Mouse (Mus musculus) hindbrain, embryonic 14.5 days (tissue): Measurements from ENCODE around the gene Ctdspl. TPM values are rescaled to one million over a fixed set of nuclear protein-coding genes. Genes with fewer than 3 reads are reported as not detected.

ENCODE experiments used
- ATAC-seq: fragments of 200-750 bp; cut with Nextera tagmentation; 2 replicates; pipeline ENCODE4 v1.8.0; 2017; ENCODE audit warnings: moderate number of reproducible peaks, mild to moderate bottlenecking, moderate TSS enrichment, moderate library complexity; ENCODE audit not compliant: low FRiP score
- DNase-seq: peaks from one replicate; pipeline ENCODE4 v3.0.0-alpha.2; 2015; ENCODE audit warnings: low spot score
- H3K27ac ChIP-seq: fragments of 300-500 bp; sonication (generic); 2 replicates; pipeline ENCODE4 v1.5.1; 2014; ENCODE audit warnings: mild to moderate bottlenecking, moderate library complexity
- H3K27me3 ChIP-seq: fragments of 300-500 bp; sonication (generic); 2 replicates; pipeline ENCODE4 v1.6.1; 2014; ENCODE audit warnings: mild to moderate bottlenecking, low read length, mixed read lengths; ENCODE audit not compliant: control insufficient read depth, insufficient read depth
- H3K36me3 ChIP-seq: fragments of 300-500 bp; sonication (generic); replicated peaks from 2 replicates; pipeline ENCODE4 v1.6.1; 2014; ENCODE audit not compliant: control insufficient read depth, insufficient read depth
- H3K4me1 ChIP-seq: fragments of 300-500 bp; sonication (generic); replicated peaks from 2 replicates; pipeline ENCODE4 v1.6.1; 2014; ENCODE audit warnings: antibody characterized with exemption, low read length, mixed read lengths; ENCODE audit not compliant: control insufficient read depth, insufficient read depth
- H3K4me2 ChIP-seq: fragments of 300-500 bp; sonication (generic); replicated peaks from 2 replicates; pipeline ENCODE4 v1.6.1; 2014; ENCODE audit warnings: mild to moderate bottlenecking, moderate library complexity
- H3K4me3 ChIP-seq: fragments of 300-500 bp; sonication (generic); replicated peaks from 2 replicates; pipeline ENCODE4 v1.5.1; 2014; ENCODE audit warnings: mild to moderate bottlenecking, low read length
- H3K9ac ChIP-seq: fragments of 300-500 bp; sonication (generic); 2 replicates; pipeline ENCODE4 v1.6.1; 2014
- H3K9me3 ChIP-seq: fragments of 300-500 bp; sonication (generic); 2 replicates; pipeline ENCODE4 v1.6.1; 2016; ENCODE audit warnings: low read length; ENCODE audit not compliant: control insufficient read depth
- WGBS: fragments of 180-500 bp; shearing (Covaris S2); extraction: QIAGEN DNeasy Blood & Tissue Kit; methylation state at CpG from one replicate; pipeline ENCODE4 v1.1.7; 2014; 5-methylcytosine and 5-hydroxymethylcytosine counted together
- polyA plus RNA-seq: library from polyadenylated mRNA; unstranded; fragments of >200 nt; fragmentation: Nextera tagmentation; extraction: Ambion mirVana; gene quantifications from 2 replicates; pipeline ENCODE4 v1.2.1, GENCODE M21; 2014

Ctdspl gene
- polyA plus RNA-seq, 1 experiment from 2014 or later: 7.5 TPM

- peaks cover 9% of the 10 kb centered on the region; the same call in 1 of the 2 replicates for H3K4me1 ChIP-seq
- H3K4me2 ChIP-seq: no peak overlapping the region
- H3K9ac ChIP-seq: no peak overlapping the region
- no peak overlapping the region for H3K4me3 ChIP-seq
- H3K27ac ChIP-seq: no peak overlapping the region
- H3K36me3 ChIP-seq: no peaks in the 10 kb centered on the region
- WGBS: 77% methylated on average over 9 of the region's 9 CpGs
- ATAC-seq: no peak
- H3K27me3 ChIP-seq: peaks cover 6% of the 10 kb centered on the region; the same call in 1 of the 2 replicates
- H3K9me3 ChIP-seq: no peaks in the 10 kb centered on the region
- DNase-seq: no peak
Observed at GRCm38 (mm10) chr9:119053964-119054576, 127.8 kb downstream of the Ctdspl start.

- ATAC-seq: no peak
- H3K36me3 ChIP-seq: no peaks in the 10 kb centered on the region
- no peaks in the 10 kb centered on the region for H3K9me3 ChIP-seq
- peaks cover 9% of the 10 kb centered on the region; the same call in 1 of the 2 replicates for H3K4me1 ChIP-seq
- no peak overlapping the region for H3K4me2 ChIP-seq
- H3K9ac ChIP-seq: no peak overlapping the region
- H3K4me3 ChIP-seq: no peak overlapping the region
- WGBS: 92% methylated on average over 4 of the region's 4 CpGs
- H3K27ac ChIP-seq: no peak overlapping the region
- H3K27me3 ChIP-seq: peaks cover 6% of the 10 kb centered on the region; the same call in 1 of the 2 replicates
- no peak for DNase-seq
Observed at GRCm38 (mm10) chr9:119055336-119055735, 129.1 kb downstream of the Ctdspl start.

GRCm38 (mm10) chr9:119058245-119058644 lies 132.0 kb downstream of the Ctdspl start:
- Histone ChIP-seq H3K4me2 (no peak overlapping the region), H3K27me3 (no peaks in the 10 kb centered on the region), H3K4me3 (no peak overlapping the region), H3K9me3 (no peaks in the 10 kb centered on the region), H3K27ac (no peak overlapping the region), H3K9ac (no peak overlapping the region), H3K4me1 (0 out of 2 replicates have a peak, but pooled peaks cover under 1% of the 10 kb centered on the region), H3K36me3 (no peaks in the 10 kb centered on the region)
- ATAC-seq (no peak), DNase-seq (no peak)
- 83% methylated on average over 7 of the region's 7 CpGs for WGBS

- no peaks in the 10 kb centered on the region for H3K27me3 ChIP-seq
- H3K4me3 ChIP-seq: no peak overlapping the region
- no peak overlapping the region for H3K27ac ChIP-seq
- DNase-seq: no peak
- H3K4me2 ChIP-seq: no peak overlapping the region
- no peaks in the 10 kb centered on the region for H3K9me3 ChIP-seq
- H3K36me3 ChIP-seq: no peaks in the 10 kb centered on the region
- 92% methylated on average over 10 of the region's 10 CpGs for WGBS
- no peaks in the 10 kb centered on the region for H3K4me1 ChIP-seq
- no peak overlapping the region for H3K9ac ChIP-seq
- ATAC-seq: no peak
Observed at GRCm38 (mm10) chr9:119060701-119061100, 134.4 kb downstream of the Ctdspl start.

GRCm38 (mm10) chr9:119063036-119063644 lies 136.9 kb downstream of the Ctdspl start:
- H3K9me3 ChIP-seq: no peaks in the 10 kb centered on the region
- no peaks in the 10 kb centered on the region for H3K4me1 ChIP-seq
- H3K27ac ChIP-seq: no peak overlapping the region
- no peaks in the 10 kb centered on the region for H3K27me3 ChIP-seq
- no peak overlapping the region for H3K9ac ChIP-seq
- no peak overlapping the region for H3K4me3 ChIP-seq
- DNase-seq: no peak
- 30% methylated on average over 19 of the region's 19 CpGs for WGBS
- no peak for ATAC-seq
- H3K36me3 ChIP-seq: no peaks in the 10 kb centered on the region
- H3K4me2 ChIP-seq: no peak overlapping the region

- Histone ChIP-seq H3K9ac (no peak overlapping the region), H3K4me2 (no peak overlapping the region), H3K27me3 (no peaks in the 10 kb centered on the region), H3K36me3 (no peaks in the 10 kb centered on the region), H3K4me3 (no peak overlapping the region), H3K27ac (no peak overlapping the region), H3K4me1 (no peaks in the 10 kb centered on the region), H3K9me3 (no peaks in the 10 kb centered on the region)
- no peak for ATAC-seq
- 67% methylated on average over 4 of the region's 4 CpGs for WGBS
- no peak for DNase-seq
Observed at GRCm38 (mm10) chr9:119064296-119064695, 138.0 kb downstream of the Ctdspl start.

GRCm38 (mm10) chr9:119067601-119068000 lies 141.3 kb downstream of the Ctdspl start:
- ATAC-seq: peak; percentile 33; the same call in 1 of the 2 replicates
- 4% methylated on average over 6 of the region's 6 CpGs for WGBS

GRCm38 (mm10) chr9:119068266-119068665 lies 142.0 kb downstream of the Ctdspl start:
- H3K4me3 ChIP-seq: no peak overlapping the region
- H3K9me3 ChIP-seq: no peaks in the 10 kb centered on the region
- H3K36me3 ChIP-seq: peaks cover 17% of the 10 kb centered on the region; the same call in 1 of the 2 replicates
- H3K4me2 ChIP-seq: no peak overlapping the region
- H3K9ac ChIP-seq: no peak overlapping the region
- 88% methylated on average over 11 of the region's 11 CpGs for WGBS
- no peak for DNase-seq
- H3K27ac ChIP-seq: no peak overlapping the region
- no peaks in the 10 kb centered on the region for H3K27me3 ChIP-seq
- no peaks in the 10 kb centered on the region for H3K4me1 ChIP-seq
- ATAC-seq: no peak

More at GRCm38 (mm10) chr9:119067601-119068000, 141.3 kb downstream of the Ctdspl start:
- H3K4me1 ChIP-seq: no peaks in the 10 kb centered on the region
- H3K4me3 ChIP-seq: no peak overlapping the region
- H3K27ac ChIP-seq: no peak overlapping the region
- no peaks in the 10 kb centered on the region for H3K27me3 ChIP-seq
- no peaks in the 10 kb centered on the region for H3K9me3 ChIP-seq
- H3K4me2 ChIP-seq: no peak overlapping the region
- H3K36me3 ChIP-seq: peaks cover 16% of the 10 kb centered on the region; the same call in 1 of the 2 replicates
- no peak overlapping the region for H3K9ac ChIP-seq
- DNase-seq: peak; percentile 80

- H3K4me1 ChIP-seq: no peaks in the 10 kb centered on the region
- H3K9me3 ChIP-seq: no peaks in the 10 kb centered on the region
- WGBS: 85% methylated on average over 13 of the region's 13 CpGs
- ATAC-seq: no peak
- no peak for DNase-seq
- H3K36me3 ChIP-seq: peaks cover 33% of the 10 kb centered on the region
- no peak overlapping the region for H3K4me2 ChIP-seq
- no peak overlapping the region for H3K4me3 ChIP-seq
- H3K27me3 ChIP-seq: no peaks in the 10 kb centered on the region
- H3K27ac ChIP-seq: no peak overlapping the region
- H3K9ac ChIP-seq: no peak overlapping the region
Observed at GRCm38 (mm10) chr9:119070173-119070825, 144.0 kb downstream of the Ctdspl start.
